Mouse (Mus musculus): ENCODE measurements around the gene Dlgap4.

The Dlgap4 gene

GRCm38 (mm10) chr2:156663162-156663561 lies 49.7 kb downstream of the Dlgap4 start:
- peak; percentile 46 to 49 for DNase-seq

GRCm38 (mm10) chr2:156664407-156664806 lies 50.9 kb downstream of the Dlgap4 start:
- no peak for DNase-seq

GRCm38 (mm10) chr2:156664993-156665518 lies 51.6 kb downstream of the Dlgap4 start:
- no peak for DNase-seq

DNA sequence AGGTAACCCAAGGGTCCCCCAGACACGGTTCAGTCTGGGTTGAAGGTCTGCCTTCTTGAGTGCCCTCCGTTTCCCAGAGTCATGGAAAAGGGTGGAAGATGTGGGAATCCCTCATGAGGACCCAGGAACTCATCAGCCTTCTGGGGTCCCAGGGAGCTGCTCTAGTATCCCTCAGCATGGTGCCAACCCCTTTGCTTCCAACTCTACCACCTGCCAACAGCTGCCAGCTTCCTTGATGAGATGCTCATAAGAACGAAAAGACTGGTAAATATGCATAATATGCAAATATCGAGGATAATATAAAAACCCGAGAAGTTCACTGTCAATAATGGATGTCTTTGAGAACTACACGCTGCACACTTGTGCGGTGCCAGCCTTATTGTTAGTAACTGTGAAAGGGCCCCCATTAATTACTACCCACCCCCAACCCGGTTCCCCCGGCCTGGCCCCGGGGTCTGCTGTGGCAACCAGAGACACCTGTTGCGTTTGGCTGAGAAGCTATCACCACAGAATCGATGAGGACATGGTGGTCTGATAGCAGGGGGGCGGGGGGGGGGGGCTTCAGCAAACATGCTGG lies 52.2 kb downstream of the Dlgap4 start:
- no peak for DNase-seq

GRCm38 (mm10) chr2:156666231-156666630 lies 52.7 kb downstream of the Dlgap4 start:
- DNase-seq, result peak; percentile 72 to 74

DNA sequence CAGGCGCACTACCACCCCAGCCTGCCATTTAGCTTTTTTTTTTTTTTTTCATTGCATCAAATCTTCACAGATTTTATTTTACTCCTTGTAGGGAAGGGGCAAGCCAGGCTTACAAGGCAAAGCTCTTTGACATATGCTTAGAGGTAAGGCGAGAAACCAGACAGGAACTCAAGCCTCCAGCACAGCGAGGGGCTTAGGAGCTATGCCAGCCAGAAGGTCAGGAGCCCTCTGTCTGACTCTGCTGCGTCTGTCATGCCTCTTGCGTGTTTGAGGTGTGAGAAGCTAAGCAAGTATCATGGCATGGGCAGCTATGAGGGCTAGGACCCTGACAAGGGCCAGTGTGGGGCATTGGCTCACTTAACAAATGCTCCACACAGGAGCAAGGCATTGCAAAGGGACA lies 53.8 kb downstream of the Dlgap4 start:
- peak; percentile 70 to 81 for DNase-seq

GRCm38 (mm10) chr2:156668625-156669024 lies 55.1 kb downstream of the Dlgap4 start:
- no peak for DNase-seq

DNA sequence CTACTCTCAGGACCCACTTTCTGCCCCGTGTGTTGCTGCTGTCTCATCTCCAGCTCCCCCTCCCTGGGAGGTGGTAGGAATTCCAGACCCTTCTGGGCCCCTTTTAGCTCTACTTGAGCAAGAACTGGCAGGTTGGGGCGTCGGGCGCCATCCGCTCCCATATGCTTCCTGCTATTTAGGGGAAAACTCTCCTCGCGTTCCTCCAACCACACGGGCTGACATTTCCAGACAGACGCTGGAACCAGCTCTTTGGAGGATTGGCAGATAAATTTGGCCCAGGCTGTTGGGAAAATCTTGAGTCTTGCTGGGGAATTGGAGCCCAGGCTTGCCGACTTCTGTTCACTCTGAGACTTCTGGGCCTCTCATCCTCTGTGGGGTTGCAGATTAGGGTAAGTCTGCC lies 59.8 kb downstream of the Dlgap4 start:
- peak; percentile 52 to 60 for DNase-seq

DNA sequence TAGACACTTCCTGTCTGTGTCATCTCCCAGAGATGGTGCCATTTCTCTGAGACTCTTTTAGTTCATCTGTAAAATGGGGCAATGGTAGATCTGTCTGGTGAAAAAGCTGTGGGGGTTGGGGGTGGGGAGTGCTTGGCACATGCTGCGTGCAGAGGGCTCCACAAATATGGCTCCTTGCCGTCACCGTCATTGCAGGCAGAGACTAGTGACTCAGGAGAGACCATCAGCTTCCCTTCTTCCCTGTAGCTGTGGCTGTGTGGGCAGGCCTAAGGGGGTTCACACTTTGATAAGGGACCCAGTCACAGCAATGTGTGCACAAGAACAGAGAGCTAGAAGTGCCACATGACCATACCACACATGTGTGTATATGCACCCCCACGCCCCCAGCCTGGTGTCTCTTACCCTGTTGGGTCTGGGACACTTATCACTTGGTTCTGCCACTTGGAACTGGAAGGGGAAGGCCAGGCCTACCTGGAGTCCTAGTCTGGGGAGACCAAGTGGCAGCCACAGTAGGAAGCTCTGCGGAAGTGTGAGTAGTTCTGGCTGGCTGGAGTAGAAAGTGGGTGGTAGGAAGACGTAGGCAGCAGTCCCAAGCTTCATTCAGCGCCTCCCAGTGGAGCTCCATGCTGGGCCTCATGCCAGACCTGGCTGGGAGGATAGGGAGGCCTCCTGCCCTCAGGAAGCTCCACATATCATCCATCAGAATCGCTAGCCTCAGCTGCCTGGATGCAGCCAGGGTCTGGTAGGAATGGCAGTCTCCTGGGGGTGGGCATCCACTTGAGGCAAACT lies 60.6 kb downstream of the Dlgap4 start:
- peak; percentile 48 to 54 for DNase-seq

DNA sequence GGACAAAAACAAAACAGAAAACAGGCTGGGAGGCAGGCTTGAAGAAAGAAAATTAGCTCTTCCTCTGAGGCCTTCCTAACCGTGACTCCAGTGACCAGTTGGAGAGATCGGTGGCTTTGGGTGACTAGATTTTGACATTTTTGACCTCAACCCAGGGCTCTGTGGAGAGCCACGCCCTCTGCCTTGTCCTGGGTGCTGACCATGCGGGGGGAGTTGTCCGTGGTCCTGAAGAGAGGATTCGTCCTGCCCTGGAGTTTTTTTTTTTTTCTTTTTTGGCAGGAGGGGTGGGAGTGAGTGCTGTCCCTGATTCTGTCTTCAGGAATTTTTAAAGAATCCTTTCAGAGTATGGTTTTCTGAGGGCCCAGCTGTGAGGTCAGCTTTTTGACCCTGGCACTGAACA lies 63.4 kb downstream of the Dlgap4 start:
- DNase-seq, result no peak

DNA sequence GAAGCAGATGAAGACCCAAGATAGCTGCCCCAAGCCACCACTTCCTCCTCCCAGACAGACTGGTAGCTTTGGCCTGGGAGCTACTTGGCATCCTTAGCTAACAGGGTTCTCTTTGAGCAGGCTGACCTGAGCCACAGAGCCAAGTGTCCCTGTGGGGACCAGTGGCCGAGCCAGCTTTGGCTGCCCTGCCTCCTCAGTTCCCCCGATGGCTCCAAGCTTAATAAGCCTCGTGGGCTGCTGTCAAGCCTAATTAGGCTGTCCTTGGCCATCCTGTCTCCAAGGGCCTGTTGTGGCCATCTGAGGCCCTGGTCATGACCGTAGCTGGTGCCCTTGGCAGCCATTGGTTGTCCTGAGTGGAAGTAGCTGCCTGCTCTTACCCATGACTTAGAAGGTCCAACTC lies 64.6 kb downstream of the Dlgap4 start:
- DNase-seq, result peak; percentile 89 to 93

- DNase-seq, result no peak
Measured at GRCm38 (mm10) chr2:156682965-156683364, 69.5 kb downstream of the Dlgap4 start.

DNA sequence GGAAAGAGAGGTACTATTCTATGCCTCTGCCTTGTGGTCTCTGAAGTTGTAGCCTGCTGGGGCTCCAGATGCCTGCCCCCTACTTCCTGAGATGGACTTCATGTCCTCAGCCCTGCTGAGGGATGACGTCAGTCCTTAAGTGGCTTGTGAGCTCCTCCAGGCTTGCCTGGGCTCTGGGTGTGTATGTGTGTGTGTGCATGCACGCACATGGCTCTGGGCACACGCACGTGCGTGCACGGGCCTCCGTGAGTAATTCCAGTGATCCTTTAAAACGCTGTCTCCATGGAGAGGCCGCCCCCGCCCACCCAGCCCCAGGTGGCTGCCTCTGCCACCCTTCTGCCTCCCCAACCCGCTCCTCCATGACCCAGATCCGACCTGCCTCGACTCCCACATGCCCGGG lies 72.5 kb downstream of the Dlgap4 start:
- DNase-seq, result no peak

GRCm38 (mm10) chr2:156686754-156687153 lies 73.2 kb downstream of the Dlgap4 start:
- DNase-seq, result peak; percentile 67 to 74

DNA sequence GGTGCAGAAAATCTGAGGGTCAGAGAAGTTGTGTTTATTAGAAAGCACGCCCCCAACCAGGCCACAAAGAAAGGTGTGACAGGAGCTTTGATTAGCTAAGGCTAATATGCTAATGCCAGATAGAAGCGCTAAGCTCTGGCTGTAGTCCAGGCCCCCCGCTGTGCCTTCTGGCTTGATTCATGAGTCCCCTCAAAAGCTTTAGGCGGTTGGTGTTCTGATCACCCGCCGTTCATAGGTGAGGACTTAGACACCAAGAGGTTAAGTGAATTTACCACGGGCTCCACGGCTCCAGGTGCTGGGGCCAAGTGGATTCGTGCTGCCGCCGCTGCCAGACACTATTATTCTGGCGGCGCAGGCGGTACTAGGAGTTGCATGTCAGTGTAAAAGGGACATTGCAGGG lies 75.1 kb downstream of the Dlgap4 start:
- DNase-seq, result peak; percentile 94 to 96

DNA sequence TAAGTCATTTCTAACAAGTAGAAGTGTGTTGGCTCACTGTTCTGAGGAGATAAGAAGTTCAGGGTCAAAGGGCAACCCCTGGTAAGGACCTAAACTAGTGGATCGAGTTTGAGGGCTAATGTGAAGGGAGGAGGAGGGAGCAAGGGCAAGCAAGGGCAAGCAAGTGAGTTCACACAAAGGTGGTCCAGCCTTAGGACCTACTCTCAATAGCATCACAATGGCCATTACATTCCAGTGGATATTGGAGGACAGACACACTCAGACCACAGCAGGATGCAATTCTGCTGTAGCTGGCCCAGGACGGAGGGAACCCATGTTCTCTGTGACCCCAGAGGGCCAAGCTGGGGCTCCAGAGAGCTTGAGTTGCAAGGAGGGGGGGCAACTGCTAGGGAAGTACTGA lies 77.3 kb downstream of the Dlgap4 start:
- DNase-seq, result no peak

GRCm38 (mm10) chr2:156691746-156692145 lies 78.2 kb downstream of the Dlgap4 start:
- DNase-seq, result no peak

DNA sequence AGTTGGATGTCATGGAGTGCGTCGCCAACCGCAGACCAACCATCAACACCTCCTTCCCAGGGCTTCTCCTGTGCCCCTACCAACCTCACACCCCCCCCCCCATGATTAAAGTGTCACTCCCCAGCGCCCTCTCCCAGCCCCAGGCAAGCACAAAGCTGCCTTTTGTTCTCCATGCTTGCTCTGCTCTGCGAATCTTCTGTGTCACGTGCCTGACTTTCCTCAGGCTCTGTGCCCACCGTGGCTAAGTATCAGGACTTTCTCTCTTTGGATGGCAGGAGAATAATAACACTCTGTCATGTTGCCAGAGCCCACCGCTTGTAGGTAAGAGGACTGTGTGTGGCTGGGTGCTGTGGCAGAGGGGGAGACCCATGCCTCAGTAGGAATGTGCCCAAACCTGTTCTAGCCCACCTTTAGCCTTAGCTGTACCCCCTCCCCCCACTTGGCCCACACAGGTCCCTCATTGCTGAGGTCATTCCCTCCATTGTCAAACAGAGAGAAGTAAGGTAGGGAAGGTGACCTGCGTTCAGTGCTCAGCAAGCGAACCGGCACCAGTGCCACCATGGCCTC lies 79.8 kb downstream of the Dlgap4 start:
- DNase-seq, result no peak

DNA sequence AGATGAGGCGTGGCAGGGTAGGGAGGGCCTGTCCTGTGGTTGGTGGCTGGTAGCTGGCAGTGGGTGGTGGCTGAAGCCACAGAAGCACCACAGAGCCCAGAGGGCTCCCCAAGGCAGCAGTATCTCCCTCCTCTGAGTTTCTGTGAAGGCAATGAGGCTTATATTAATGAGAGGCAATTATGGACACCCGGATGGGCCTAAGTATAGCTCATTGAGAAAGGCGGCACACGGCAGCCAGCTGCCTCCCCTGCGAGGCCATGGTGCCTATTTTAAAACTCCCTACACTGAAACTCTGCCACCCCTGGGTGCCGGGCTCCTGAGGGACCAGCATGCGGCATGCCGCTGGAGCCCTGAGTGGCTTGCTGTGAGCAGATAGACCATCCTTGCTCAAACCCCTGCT lies 83.8 kb downstream of the Dlgap4 start:
- DNase-seq, result no peak

DNA sequence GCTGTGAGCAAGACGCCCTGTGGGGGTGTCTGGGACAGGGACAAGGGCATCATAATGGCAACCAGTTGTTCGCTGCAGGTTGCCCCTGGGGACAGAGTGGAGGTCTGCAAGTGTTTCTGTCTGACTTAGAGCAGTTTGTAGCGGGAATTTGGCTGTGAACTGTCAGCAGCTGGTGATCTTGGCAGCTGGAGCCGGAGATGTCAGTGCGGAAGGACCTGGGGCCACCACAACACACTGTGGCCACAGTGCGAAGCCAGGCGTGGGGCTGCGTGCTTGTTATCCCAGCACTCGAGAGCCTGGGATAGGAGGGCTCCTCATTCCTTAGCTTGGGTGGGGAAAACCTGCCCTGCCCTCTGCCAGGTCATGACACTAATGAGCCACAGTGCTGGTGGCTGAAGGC lies 84.7 kb downstream of the Dlgap4 start:
- peak; percentile 71 to 78 for DNase-seq

- peak; percentile 92 to 95 for DNase-seq
Measured at GRCm38 (mm10) chr2:156705473-156705872, 92.0 kb downstream of the Dlgap4 start.

DNA sequence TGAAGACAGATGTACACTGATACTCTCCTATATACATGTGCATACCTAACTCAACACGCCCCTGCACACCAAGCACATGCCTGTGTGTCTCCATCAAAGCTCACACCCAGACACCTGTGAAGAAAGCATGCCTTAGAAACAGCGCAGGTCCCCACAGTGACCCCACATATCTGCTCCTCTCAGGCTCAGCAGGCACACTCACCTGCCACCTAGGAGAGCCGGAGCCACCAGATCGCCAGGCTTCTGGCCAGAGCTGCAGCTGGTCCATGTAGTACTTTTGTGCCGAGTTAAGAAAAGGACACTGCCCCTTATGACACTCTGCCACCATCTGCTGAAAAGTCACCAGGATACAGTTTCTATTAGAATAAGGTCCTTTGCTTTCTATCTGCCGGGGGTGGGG lies 103.2 kb downstream of the Dlgap4 start:
- no peak for DNase-seq

DNA sequence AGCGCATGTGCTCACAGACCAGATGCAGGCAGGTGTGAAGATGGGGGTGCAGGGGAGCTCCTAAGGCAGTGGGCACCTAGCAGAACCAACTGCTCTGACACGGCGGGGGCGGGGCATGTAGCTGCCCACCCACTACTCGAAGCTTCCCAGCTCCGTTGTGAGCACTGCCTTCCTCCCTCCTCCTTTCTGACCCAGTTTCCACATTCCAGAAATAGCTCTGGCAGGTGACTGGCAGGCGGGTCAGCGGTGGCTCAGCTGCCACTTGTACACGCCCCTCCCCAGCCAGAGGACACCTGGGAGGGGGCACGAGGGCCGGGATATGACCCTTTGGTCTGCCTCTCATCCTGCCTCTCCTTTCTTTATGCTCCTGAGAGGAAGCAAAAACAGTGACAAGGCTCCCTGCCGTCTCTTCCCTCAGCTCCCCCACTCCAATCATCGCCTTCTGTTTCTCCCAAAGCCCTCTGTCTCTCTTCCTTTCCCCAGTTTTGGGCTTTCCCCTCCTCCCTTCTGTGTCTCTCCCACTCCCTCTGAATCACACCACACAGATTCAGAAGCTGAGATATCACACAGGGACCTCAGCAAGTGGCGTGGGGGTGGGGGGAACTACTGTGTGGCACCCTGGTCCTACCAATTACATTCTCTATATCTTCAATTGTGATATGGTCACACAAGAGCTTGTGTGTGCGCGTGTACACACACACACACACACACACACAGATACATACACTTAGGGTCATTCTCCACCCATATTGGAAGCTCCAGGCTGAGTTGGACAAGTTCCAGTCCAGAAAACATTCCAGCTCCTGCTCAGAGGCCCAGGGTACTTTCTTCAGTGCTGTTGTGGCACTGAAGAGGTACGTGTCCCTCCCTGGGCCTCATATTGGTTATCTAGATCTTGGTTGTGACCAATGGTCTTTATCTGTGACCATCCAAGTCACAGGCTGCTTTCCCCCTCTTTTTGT lies 104.1 kb downstream of the Dlgap4 start:
- DNase-seq, result peak; percentile 85
